9 mouse cellular contexts compared by ENCODE assay signal in genomic region chr5:64864699-64865108, GRCm38 (mm10).
A peak's percentile ranks its signal among the peaks of the same experiment; 100 is the strongest.
DNase-seq lines count a peak whose midpoint lies in the region.
"Had no signal": no experiment of that assay in that cellular context is flagged by ENCODE, and none has a peak within 500 bp of the region (broad histone marks: within the 10 kb centered on the region; RNA-seq: fewer than 3 reads in every experiment).

No protein-coding gene starts in this region.

- H3K4me3 ChIP-seq in macrophage (ENCODE audit: inconsistent target): no peak overlapping the region
- H3K4me3 ChIP-seq: embryonic facial prominence, embryonic 13.5 days had no signal

- 41% methylated on average over 4 of the region's 4 CpGs for WGBS in macrophage (ENCODE audit: missing documents)

- no peaks in the 10 kb centered on the region for H3K36me3 ChIP-seq in macrophage (ENCODE audit: inconsistent target)
- H3K36me3 ChIP-seq: embryonic facial prominence, embryonic 13.5 days had no signal

- no peaks in the 10 kb centered on the region for H3K79me2 ChIP-seq in macrophage (ENCODE audit: inconsistent target)

- DNase-seq in urinary bladder, adult 18-20 months (ENCODE audit: low spot score in 2 of 2): peak; percentile 53 to 78
- no peak for DNase-seq in urinary bladder, postnatal 10 days (ENCODE audit: low spot score)
- DNase-seq in heart, adult 18-20 months: peak; percentile 53 to 81
- peak; percentile 36 for DNase-seq in kidney, postnatal 14 days
- DNase-seq in yolk sac, embryonic 10.5 days (ENCODE audit: low spot score): peak; percentile 70
- DNase-seq in adrenal gland, postnatal 4 days (ENCODE audit: low spot score in 2 of 2): no peak
- no peak for DNase-seq in right cerebral cortex, postnatal 4 days

- peak overlapping the region; percentile 28 for H3K27ac ChIP-seq in macrophage
- H3K27ac ChIP-seq: embryonic facial prominence, embryonic 13.5 days had no signal

Comparison
In these comparisons a context has a peak if more than half of its experiments do, and no peak if none do; other contexts are left out.
1. DNase-seq: peak in urinary bladder, adult 18-20 months (2 of 2), heart, adult 18-20 months (2 of 2), kidney, postnatal 14 days (single experiment) and yolk sac, embryonic 10.5 days (single experiment); none in urinary bladder, postnatal 10 days (single experiment), adrenal gland, postnatal 4 days (0 of 2) and right cerebral cortex, postnatal 4 days (single experiment).